Mouse (Mus musculus) MEL (cell line): ENCODE data around the gene Tnfrsf11a. TPM values are rescaled to one million over a fixed set of nuclear protein-coding genes. Genes with fewer than 3 reads are reported as not detected.

Experiments
- DNase-seq: peaks from one replicate; pipeline ENCODE4 v3.0.0; 2011; ENCODE audit warnings: low read depth, low spot score
- H3K27ac ChIP-seq: 2 replicates; pipeline ENCODE4 v1.5.1; 2012; ENCODE audit warnings: low read depth, mild to moderate bottlenecking, control low read depth, low read length, moderate library complexity; ENCODE audit not compliant: control insufficient read depth
- H3K27me3 ChIP-seq, 2 experiments: fragments of 150-350 bp in 1 of 2; sonication (generic) in 1 of 2; 2 replicates each; pipeline ENCODE4 v1.6.1; 2012; ENCODE audit warnings: low read length in 2 of 2, mild to moderate bottlenecking in 2 of 2, improper control_type of control experiment in 1 of 2, moderate library complexity in 1 of 2; ENCODE audit not compliant: insufficient read depth in 2 of 2, control insufficient read depth in 1 of 2
- H3K36me3 ChIP-seq, 2 experiments: 2 replicates each; pipeline ENCODE4 v1.6.1; 2012 to 2014; ENCODE audit warnings: low read length in 2 of 2, improper control_type of control experiment in 1 of 2, inconsistent platforms in 1 of 2, mild to moderate bottlenecking in 1 of 2; ENCODE audit not compliant: insufficient read depth in 2 of 2, control insufficient read depth in 1 of 2
- H3K4me1 ChIP-seq, 2 experiments: fragments of 150-350 bp in 1 of 2; sonication (generic) in 1 of 2; 2 replicates each; pipeline ENCODE4 v1.6.1; 2012; ENCODE audit warnings: low read length in 2 of 2, improper control_type of control experiment in 1 of 2, mild to moderate bottlenecking in 1 of 2; ENCODE audit not compliant: insufficient read depth in 2 of 2, control insufficient read depth in 1 of 2
- H3K4me3 ChIP-seq, 2 experiments: fragments of 150-350 bp in 1 of 2; sonication (generic) in 1 of 2; 2 replicates each; pipeline ENCODE4 v1.5.1; 2012; ENCODE audit warnings: low read depth in 2 of 2, low read length in 2 of 2, mild to moderate bottlenecking in 2 of 2, moderate library complexity in 2 of 2, control low read depth in 1 of 2, improper control_type of control experiment in 1 of 2; ENCODE audit not compliant: control insufficient read depth in 1 of 2, insufficient read depth in 1 of 2
- H3K79me2 ChIP-seq: 2 replicates; pipeline ENCODE4 v1.6.1; 2012; ENCODE audit warnings: mild to moderate bottlenecking, low read length, moderate library complexity; ENCODE audit not compliant: control insufficient read depth, poor library complexity, insufficient read depth
- H3K9ac ChIP-seq: 2 replicates; pipeline ENCODE4 v1.6.1; 2012; ENCODE audit warnings: low read depth, mild to moderate bottlenecking, control low read depth, low read length, moderate library complexity; ENCODE audit not compliant: control insufficient read depth, poor library complexity, severe bottlenecking
- H3K9me3 ChIP-seq: fragments of 150-350 bp; sonication (generic); replicated peaks from 2 replicates; pipeline ENCODE4 v1.6.1; 2012; ENCODE audit warnings: mild to moderate bottlenecking, low read length, improper control_type of control experiment, moderate library complexity; ENCODE audit not compliant: insufficient read depth
- CHD1 ChIP-seq: IDR thresholded peaks from 2 replicates; pipeline ENCODE4 v1.6.1; 2012; ENCODE audit warnings: low read depth, mild to moderate bottlenecking, inconsistent platforms, low read length, improper control_type of control experiment
- E2F4 ChIP-seq: IDR thresholded peaks from 2 replicates; pipeline ENCODE4 v1.6.1; 2011; ENCODE audit warnings: low read depth, low read length, improper control_type of control experiment, borderline replicate concordance
- EP300 ChIP-seq, 2 experiments: IDR thresholded peaks; 2 replicates each; pipeline ENCODE4 v1.6.1; 2011; ENCODE audit warnings: improper control_type of control experiment in 2 of 2, low read length in 2 of 2, low read depth in 1 of 2, mild to moderate bottlenecking in 1 of 2
- ETS1 ChIP-seq: IDR thresholded peaks from 2 replicates; pipeline ENCODE4 v1.6.1; 2012; ENCODE audit warnings: low read depth, mild to moderate bottlenecking, inconsistent platforms, low read length, improper control_type of control experiment, moderate library complexity
- GATA1 ChIP-seq: IDR thresholded peaks from 2 replicates; pipeline ENCODE4 v1.6.1; 2011; ENCODE audit warnings: low read depth, low read length, improper control_type of control experiment
- HCFC1 ChIP-seq: IDR thresholded peaks from 2 replicates; pipeline ENCODE4 v1.6.1; 2012; ENCODE audit warnings: low read depth, mild to moderate bottlenecking, inconsistent platforms, low read length, improper control_type of control experiment, moderate library complexity
- JUND ChIP-seq: IDR thresholded peaks from 2 replicates; pipeline ENCODE4 v1.6.1; 2011; ENCODE audit warnings: low read depth, mild to moderate bottlenecking, improper control_type of control experiment, low read length
- MAFK ChIP-seq: IDR thresholded peaks from 2 replicates; pipeline ENCODE4 v1.6.1; 2011; ENCODE audit warnings: low read depth, mild to moderate bottlenecking, low read length, improper control_type of control experiment, borderline replicate concordance
- MAZ ChIP-seq: IDR thresholded peaks from 2 replicates; pipeline ENCODE4 v1.6.1; 2012; ENCODE audit warnings: low read depth, mild to moderate bottlenecking, inconsistent platforms, low read length, improper control_type of control experiment
- MEF2A ChIP-seq: IDR thresholded peaks from 2 replicates; pipeline ENCODE4 v1.6.1; 2014; ENCODE audit warnings: low read depth, mild to moderate bottlenecking, inconsistent platforms, low read length, improper control_type of control experiment; ENCODE audit not compliant: poor library complexity, insufficient replicate concordance, severe bottlenecking; ENCODE audit errors: extremely low read depth
- MXI1 ChIP-seq: IDR thresholded peaks from 2 replicates; pipeline ENCODE4 v1.6.1; 2011; ENCODE audit warnings: mild to moderate bottlenecking, low read depth, low read length, improper control_type of control experiment
- NELFE ChIP-seq: IDR thresholded peaks from 2 replicates; pipeline ENCODE4 v1.6.1; 2011; ENCODE audit warnings: low read depth, low read length, improper control_type of control experiment
- NRF1 ChIP-seq: IDR thresholded peaks from 2 replicates; pipeline ENCODE4 v1.6.1; 2014; ENCODE audit warnings: low read depth, mild to moderate bottlenecking, inconsistent platforms, low read length, improper control_type of control experiment, moderate library complexity; ENCODE audit not compliant: poor library complexity, insufficient read depth, severe bottlenecking
- POLR2A ChIP-seq, 2 experiments: IDR thresholded peaks; 2 replicates each; pipeline ENCODE4 v1.6.1; 2011 to 2012; ENCODE audit warnings: low read length in 2 of 2, mild to moderate bottlenecking in 2 of 2, control low read depth in 1 of 2, improper control_type of control experiment in 1 of 2, low read depth in 1 of 2, moderate library complexity in 1 of 2; ENCODE audit not compliant: control insufficient read depth in 1 of 2, insufficient read depth in 1 of 2, poor library complexity in 1 of 2
- POLR2AphosphoS2 ChIP-seq: IDR thresholded peaks from 2 replicates; pipeline ENCODE4 v1.6.1; 2011; ENCODE audit warnings: low read length, improper control_type of control experiment
- POLR2AphosphoS5 ChIP-seq: IDR thresholded peaks from 2 replicates; pipeline ENCODE4 v1.6.1; 2012; ENCODE audit warnings: low read depth, borderline replicate concordance, mild to moderate bottlenecking, inconsistent platforms, low read length, moderate library complexity, mixed read lengths
- RAD21 ChIP-seq: IDR thresholded peaks from 2 replicates; pipeline ENCODE4 v1.6.1; 2011; ENCODE audit warnings: mild to moderate bottlenecking, low read depth, low read length, improper control_type of control experiment
- SMC3 ChIP-seq: IDR thresholded peaks from 2 replicates; pipeline ENCODE4 v1.6.1; 2011; ENCODE audit warnings: low read depth, low read length, improper control_type of control experiment
- UBTF ChIP-seq: IDR thresholded peaks from 2 replicates; pipeline ENCODE4 v1.6.1; 2012; ENCODE audit warnings: low read depth, mild to moderate bottlenecking, inconsistent platforms, low read length, improper control_type of control experiment, moderate library complexity, borderline replicate concordance; ENCODE audit not compliant: insufficient read depth
- USF2 ChIP-seq, 2 experiments: IDR thresholded peaks; 2 replicates each; pipeline ENCODE4 v1.6.1; 2011 to 2012; ENCODE audit warnings: improper control_type of control experiment in 2 of 2, low read length in 2 of 2, borderline replicate concordance in 1 of 2, inconsistent platforms in 1 of 2, low read depth in 1 of 2, mild to moderate bottlenecking in 1 of 2; ENCODE audit not compliant: insufficient read depth in 1 of 2
- ZC3H11A ChIP-seq: IDR thresholded peaks from 2 replicates; pipeline ENCODE4 v1.6.1; 2012; ENCODE audit warnings: low read depth, mild to moderate bottlenecking, inconsistent platforms, low read length, improper control_type of control experiment
- polyA plus RNA-seq, 2 experiments: library from polyadenylated mRNA; stranded (reverse) in 1 of 2; unstranded in 1 of 2; fragments of >175 nt in 1 of 2; fragments of >200 nt in 1 of 2; gene quantifications; 2 replicates each; pipeline versions ENCODE4 v1.2.1 to v1.2.4; 2012; ENCODE audit warnings: low replicate concordance in 2 of 2, low read depth in 1 of 2; ENCODE audit not compliant: insufficient read length in 2 of 2, insufficient read depth in 1 of 2, missing spikeins in 1 of 2
- total RNA-seq: library from RNA; depleted of rRNA; stranded (reverse); fragments of 300-350 nt; gene quantifications from 2 replicates; pipeline ENCODE4 v1.2.3, GENCODE M21; 2012

Gene Tnfrsf11a
- total and polyA plus RNA-seq, 3 experiments, result not detected

DNA sequence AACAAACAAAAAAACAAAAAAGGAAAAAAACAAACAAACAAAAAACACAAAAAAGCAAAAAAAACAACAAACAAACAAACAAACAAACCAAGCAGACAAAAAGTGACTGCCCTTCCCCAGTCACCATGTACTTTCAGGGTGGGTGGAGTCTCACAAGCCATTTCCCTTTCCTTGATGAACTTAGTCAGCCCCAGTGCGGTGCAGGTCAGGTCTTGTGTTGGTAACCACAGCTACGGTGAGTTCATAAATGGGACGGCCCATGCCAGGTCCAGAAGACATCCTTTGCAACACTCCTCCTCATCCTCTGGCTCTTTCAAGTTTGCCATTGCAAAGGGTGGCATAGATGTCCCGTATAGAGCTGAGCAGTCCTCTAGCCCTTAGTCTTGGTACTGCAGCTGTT lies 25.0 kb downstream of the Tnfrsf11a start:
- H3K9me3 ChIP-seq, result no peaks in the 10 kb centered on the region
- TF ChIP-seq MXI1 (no peak), NRF1 (no peak), SMC3 (no peak), MAZ (no peak), HCFC1 (no peak), USF2 (IDR thresholded peaks at IDR 0.05; ENCODE audit: borderline replicate concordance in 1 of 2, insufficient read depth in 1 of 2, low read depth in 1 of 2, low read length in 2 of 2) (no peak), ETS1 (no peak), E2F4 (no peak), POLR2AphosphoS2 (no peak), JUND (no peak), MEF2A (no peak), NELFE (no peak)
- no peaks in the 10 kb centered on the region for H3K27me3 ChIP-seq
- no peaks in the 10 kb centered on the region; a peak in 1 of 4 replicates for H3K36me3 ChIP-seq
- H3K27ac ChIP-seq, result no peak overlapping the region
- H3K79me2 ChIP-seq, result no peaks in the 10 kb centered on the region
- no peak for DNase-seq
- H3K4me1 ChIP-seq, result peaks cover 0 to 10% of the 10 kb centered on the region in 2 experiments; a peak in 3 of 4 replicates
- no peak overlapping the region for H3K4me3 ChIP-seq
- H3K9ac ChIP-seq, result no peak overlapping the region

GRCm38 (mm10) chr1:105807028-105807722 lies 26.7 kb downstream of the Tnfrsf11a start:
- H3K9ac ChIP-seq, result no peak overlapping the region
- no peak overlapping the region for H3K27ac ChIP-seq
- H3K9me3 ChIP-seq, result no peaks in the 10 kb centered on the region
- H3K36me3 ChIP-seq, result peaks cover 0 to under 1% of the 10 kb centered on the region in 2 experiments; a peak in 2 of 4 replicates
- no peaks in the 10 kb centered on the region for H3K27me3 ChIP-seq
- no peak overlapping the region for H3K4me3 ChIP-seq
- no peaks in the 10 kb centered on the region for H3K79me2 ChIP-seq
- TF ChIP-seq UBTF (no peak), EP300 (IDR thresholded peaks at IDR 0.05; ENCODE audit: low read depth in 1 of 2, low read length in 2 of 2) (no peak), JUND (no peak), RAD21 (no peak), ZC3H11A (no peak), CHD1 (no peak), MXI1 (no peak), GATA1 (no peak), POLR2A (IDR thresholded peaks at IDR 0.05; ENCODE audit: control insufficient read depth in 1 of 2, insufficient read depth in 1 of 2, low read depth in 1 of 2, low read length in 2 of 2, poor library complexity in 1 of 2) (no peak), NELFE (no peak), MAFK (no peak), E2F4 (no peak), POLR2AphosphoS5 (no peak)
- H3K4me1 ChIP-seq, result peaks cover under 1 to 12% of the 10 kb centered on the region in 2 experiments
- DNase-seq, result no peak
